Mouse (Mus musculus) regulatory T cell (primary cell): ENCODE results near the gene Clcc1.
"Not testable (repeated sequence)": the region's sequence is repeated elsewhere in the genome, so short reads cannot be mapped to it uniquely, and the experiment has no call there.

Experiments used
- in situ Hi-C: fragments of 300-600 bp; cut with MboI, MseI; formaldehyde crosslinking; loops from one replicate; pipeline ENCODE4 v1.15.1; 2025; ENCODE audit warnings: high pct_unique_total_duplicates

The Clcc1 gene

GRCm38 (mm10) chr3:108653710-108654379 lies at the start of gene Clcc1:
TSS of gene Clcc1 (plus strand) at chr3:108653913.
- in situ Hi-C loops = loop anchor here (10.0 kb wide), 1 partner anchor 251 kb away; no protein-coding TSS in a partner anchor

GRCm38 (mm10) chr3:108608906-108609305 lies 44.8 kb upstream of the Clcc1 start:
- in situ Hi-C loops = no loop called here

DNA sequence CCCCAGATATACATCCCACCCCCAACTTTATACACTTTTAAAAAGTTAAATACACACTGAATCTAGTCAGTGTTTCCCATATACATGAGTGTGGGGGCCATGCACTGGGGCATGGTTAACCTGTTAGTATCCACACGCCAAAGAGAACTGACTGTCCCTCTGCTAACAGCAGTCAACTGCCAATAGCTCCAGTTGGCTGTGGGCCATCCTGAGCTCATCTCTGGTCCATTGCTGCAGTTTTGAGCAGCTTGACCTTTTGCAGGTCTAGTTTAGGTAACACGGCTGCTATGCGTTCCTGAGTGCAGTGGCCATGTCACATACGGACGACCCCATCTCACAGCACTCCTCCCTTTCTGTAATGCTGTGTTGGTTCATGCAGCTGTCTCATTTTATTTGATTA lies 19.0 kb upstream of the Clcc1 start:
- in situ Hi-C loops = no loop called here

- in situ Hi-C loops = no loop called here
Measured at GRCm38 (mm10) chr3:108639412-108639811, 14.3 kb upstream of the Clcc1 start.

- in situ Hi-C loops = no loop called here
Measured at GRCm38 (mm10) chr3:108640998-108641397, 12.7 kb upstream of the Clcc1 start.

GRCm38 (mm10) chr3:108644856-108645255 lies 8.9 kb upstream of the Clcc1 start:
- in situ Hi-C loops = no loop called here

DNA sequence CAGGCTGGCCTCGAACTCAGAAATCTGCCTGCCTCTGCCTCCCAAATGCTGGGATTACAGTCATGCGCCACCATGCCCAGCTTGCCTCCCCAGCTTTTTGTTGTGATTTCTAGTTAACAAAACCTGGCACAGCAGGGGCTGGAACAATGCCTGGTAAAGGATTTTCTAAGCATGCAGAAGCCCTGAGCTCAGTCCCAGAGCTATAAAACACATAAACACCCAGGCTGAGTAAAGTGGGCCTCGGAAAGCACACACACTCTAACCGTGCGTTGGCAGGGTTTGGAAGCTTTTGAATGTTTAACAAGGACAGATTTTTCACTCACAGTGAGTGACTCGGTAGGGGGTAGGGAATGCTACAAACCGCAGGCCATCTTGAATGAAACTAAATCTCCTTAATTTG lies 7.7 kb upstream of the Clcc1 start:
- in situ Hi-C loops = no loop called here

DNA sequence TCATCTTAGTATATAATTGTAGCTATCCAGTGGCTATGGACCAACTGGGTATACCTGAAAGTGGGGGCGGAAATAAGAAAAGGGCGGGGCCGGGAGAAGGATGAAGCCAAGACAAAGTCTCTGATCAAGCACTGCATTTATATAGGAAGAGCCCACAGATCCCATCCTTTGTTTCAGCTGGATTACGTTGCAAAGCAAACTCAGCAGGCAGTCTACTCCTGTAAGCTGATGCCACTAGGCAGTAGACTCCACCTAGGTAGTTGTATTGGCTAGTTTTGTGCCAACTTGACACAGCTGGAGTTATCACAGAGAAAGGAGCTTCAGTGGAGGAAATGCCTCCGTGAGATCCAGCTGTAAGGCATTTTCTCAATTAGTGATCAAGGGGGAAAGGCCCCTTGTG lies 6.0 kb upstream of the Clcc1 start:
- in situ Hi-C loops = not testable (repeated sequence)

DNA sequence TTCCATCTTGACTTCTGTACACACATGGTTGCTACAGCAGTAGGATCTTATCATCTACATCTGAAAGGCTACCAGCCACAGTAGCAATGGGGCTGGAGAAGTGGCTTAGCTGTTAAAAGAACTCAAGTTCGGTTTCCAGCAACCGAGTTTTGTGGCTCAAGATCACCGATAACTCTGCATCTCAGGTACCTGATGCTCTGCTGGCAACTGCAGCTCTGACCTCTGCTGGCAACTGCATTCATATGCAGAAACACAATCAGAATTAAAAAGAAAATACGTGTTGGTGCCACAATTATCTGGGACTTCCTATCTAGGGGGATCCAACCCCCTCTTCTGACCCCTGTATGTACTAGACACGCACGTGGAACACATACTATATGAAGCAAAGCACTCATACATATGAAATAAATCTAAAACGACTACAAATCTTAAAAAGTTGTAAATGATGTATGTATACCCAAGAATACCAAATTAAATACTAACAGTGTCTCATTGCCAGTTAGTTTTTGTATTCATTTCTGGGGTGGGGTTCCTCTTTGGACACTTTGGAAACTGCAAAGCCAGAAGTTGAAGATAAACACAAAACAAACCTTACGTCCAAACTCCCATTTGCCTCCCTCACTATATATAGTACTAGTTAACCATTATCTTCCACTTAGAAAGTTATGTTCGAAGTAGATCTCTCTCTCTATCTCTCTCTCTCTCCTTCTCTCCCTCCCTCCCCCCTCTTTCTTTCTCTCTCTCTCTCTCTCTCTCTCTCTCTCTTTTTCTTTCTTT lies 659 bp upstream of the Clcc1 start:
- in situ Hi-C loops = loop anchor here (10.0 kb wide), 1 partner anchor 252 kb away; no protein-coding TSS in a partner anchor

- in situ Hi-C loops = loop anchor here (10.0 kb wide), 1 partner anchor 250 kb away; no protein-coding TSS in a partner anchor
Measured at GRCm38 (mm10) chr3:108654566-108654965, 853 bp downstream of the Clcc1 start.

- in situ Hi-C loops = loop anchor here (10.0 kb wide), 1 partner anchor 249 kb away; no protein-coding TSS in a partner anchor
Measured at GRCm38 (mm10) chr3:108655486-108655885, 1.8 kb downstream of the Clcc1 start.

GRCm38 (mm10) chr3:108658612-108659011 lies 4.9 kb downstream of the Clcc1 start:
- in situ Hi-C loops = loop anchor here (10.0 kb wide), 1 partner anchor 246 kb away; no protein-coding TSS in a partner anchor

DNA sequence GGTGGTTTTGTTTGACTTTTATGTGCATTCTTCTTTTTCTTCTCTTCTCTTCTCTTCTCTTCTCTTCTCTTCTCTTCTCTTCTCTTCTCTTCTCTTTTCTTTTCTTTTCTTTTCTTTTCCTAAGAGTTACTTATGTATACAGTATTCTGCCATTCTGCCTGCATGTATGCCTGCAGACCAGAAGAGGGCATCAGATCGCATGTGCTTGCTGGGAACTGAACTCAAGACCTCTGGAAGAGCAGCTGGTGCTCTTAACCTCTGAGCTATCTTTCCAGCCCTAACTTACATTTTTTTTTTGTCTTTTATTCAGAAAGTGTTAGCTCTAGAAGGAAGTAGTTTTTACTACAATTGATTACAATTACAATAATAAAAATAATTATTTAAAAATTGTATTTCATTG lies 7.2 kb downstream of the Clcc1 start:
- in situ Hi-C loops = no loop called here

GRCm38 (mm10) chr3:108676616-108677015 lies 22.9 kb downstream of the Clcc1 start:
- in situ Hi-C loops = no loop called here

DNA sequence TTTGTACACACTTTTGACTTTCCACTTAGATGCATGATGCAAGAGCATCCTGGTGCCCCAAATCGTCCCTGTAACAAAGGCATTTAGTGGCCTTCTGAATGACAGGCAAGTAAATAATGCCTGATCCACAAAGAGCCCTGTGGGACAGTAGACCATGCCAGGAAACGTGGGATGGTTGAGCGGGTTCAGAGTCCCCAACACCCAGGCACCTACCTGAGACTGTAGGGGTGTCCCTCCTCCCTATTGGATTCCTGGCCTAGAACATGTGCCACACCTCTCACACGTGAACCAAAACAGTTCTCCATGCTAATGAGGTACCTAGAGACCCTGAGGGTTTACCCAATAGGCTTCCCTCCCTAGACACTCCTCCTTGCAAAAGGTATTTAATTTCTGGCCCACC lies 27.3 kb downstream of the Clcc1 start:
- in situ Hi-C loops = no loop called here

DNA sequence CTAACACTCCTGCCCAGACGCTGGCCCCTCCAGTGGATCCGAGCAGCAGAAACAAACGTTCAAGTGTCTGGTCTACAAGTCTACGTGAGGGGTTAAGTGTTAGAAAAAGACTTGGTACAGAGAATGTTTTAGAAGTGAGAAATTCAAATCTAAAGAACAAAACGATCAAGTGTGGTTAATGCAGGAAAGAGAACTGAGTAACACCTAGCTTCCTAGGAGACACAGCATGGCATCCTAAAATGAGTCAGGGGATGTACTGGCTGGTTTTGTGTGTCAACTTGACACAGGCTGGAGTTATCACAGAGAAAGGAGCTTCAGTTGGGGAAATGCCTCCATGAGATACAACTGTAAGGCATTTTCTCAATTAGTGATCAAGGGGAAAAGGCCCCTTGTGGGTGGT lies 29.9 kb downstream of the Clcc1 start:
- in situ Hi-C loops = not testable (repeated sequence)

- in situ Hi-C loops = no loop called here
Measured at GRCm38 (mm10) chr3:108685701-108686100, 32.0 kb downstream of the Clcc1 start.

GRCm38 (mm10) chr3:108689015-108689441 lies 35.3 kb downstream of the Clcc1 start:
- in situ Hi-C loops = no loop called here

DNA sequence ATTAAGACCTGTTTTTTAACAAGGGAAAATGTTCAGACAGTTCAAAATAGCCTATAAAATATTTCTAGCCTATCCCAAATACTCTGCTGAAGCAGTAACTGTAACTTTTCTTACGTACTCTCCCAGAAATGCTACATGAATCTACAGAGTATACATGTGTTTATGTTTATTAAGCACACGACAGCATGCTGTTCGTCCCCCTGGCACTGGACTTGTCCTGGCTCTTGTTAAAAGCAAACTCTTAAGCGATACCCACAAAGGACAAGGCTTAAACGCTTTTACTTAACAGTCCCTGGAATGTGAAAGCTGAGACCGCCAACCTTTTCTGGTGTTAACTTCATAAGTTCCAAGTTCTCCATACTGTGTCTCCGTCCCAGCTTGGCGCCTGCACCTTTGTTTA lies 35.7 kb downstream of the Clcc1 start:
- in situ Hi-C loops = no loop called here

DNA sequence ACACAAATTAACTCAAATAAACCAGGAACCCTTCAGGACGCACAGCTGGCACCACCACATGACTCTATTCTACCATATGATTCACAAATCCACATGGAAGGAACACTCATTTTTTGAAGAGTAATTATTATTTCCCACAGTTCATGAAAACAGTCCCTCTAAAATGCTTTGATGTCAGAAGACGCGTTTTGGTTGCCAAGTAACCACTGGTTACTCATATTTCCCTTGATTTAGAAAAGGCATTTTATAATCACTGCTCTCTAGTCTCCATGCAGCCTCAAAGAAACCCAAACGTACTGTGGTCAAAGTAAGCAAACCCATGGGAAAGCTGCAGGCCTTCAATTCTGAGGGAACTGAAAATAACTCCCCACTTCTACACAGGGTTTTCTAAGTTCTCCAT lies 36.3 kb downstream of the Clcc1 start:
- in situ Hi-C loops = no loop called here

GRCm38 (mm10) chr3:108694321-108694720 lies 40.6 kb downstream of the Clcc1 start:
- in situ Hi-C loops = no loop called here

- in situ Hi-C loops = loop anchor here (5.0 kb wide), 1 partner anchor 79 kb away; no protein-coding TSS in a partner anchor
Measured at GRCm38 (mm10) chr3:108698662-108699061, 44.9 kb downstream of the Clcc1 start.

DNA sequence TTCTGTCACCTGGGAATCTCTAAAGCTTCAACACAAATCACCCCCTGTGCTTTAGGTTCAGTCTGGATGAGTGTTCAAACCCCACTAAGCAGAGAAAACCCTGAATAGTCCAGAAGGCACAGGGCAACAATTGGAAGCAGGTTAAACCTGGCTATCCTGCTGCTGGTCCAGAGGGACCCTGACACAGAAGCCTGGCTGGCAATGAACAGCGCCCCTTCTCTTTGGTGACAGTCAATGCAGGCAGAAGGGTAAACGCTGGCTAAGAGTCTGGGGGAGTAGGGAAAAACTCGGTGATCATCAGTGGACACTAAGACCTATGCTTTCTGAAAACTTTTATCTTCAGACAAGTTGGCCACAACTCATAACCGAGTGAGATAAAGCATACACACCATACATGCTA lies 46.1 kb downstream of the Clcc1 start:
- in situ Hi-C loops = loop anchor here (5.0 kb wide), 1 partner anchor 78 kb away; no protein-coding TSS in a partner anchor
